29 mouse cellular contexts compared by ENCODE assay signal in genomic region chr14:78431406-78431805, GRCm38 (mm10).
DNase-seq lines count a peak whose midpoint lies in the region; ATAC-seq and TF ChIP-seq lines count a peak whose summit lies in the region.
"Had no signal": no experiment of that assay in that cellular context is flagged by ENCODE, and none has a peak within 500 bp of the region (broad histone marks: within the 10 kb centered on the region; RNA-seq: fewer than 3 reads in every experiment).

No protein-coding gene starts in this region.

- TF ChIP-seq CTCF in olfactory bulb, adult 2 months (IDR thresholded peaks at IDR 0.05; ENCODE audit: insufficient read depth, low read depth, low read length): no peak

- DNase-seq in heart, adult 11 months: peak; percentile 39
- no peak for DNase-seq in heart, adult 9 months (ENCODE audit: low spot score in 2 of 2)
- DNase-seq in left cerebral cortex, postnatal 25 days (ENCODE audit: low spot score in 2 of 2): peak; percentile 17 to 23
- no peak for DNase-seq in left cerebral cortex, adult 8-10 months (ENCODE audit: low spot score in 2 of 2)
- DNase-seq in brain, adult 2 months (ENCODE audit: low read depth, low spot score): peak; percentile 70
- DNase-seq in kidney, adult 8-10 months: no peak
- DNase-seq: adrenal gland, postnatal 25 days; cerebellum, adult 18-20 months; cerebellum, postnatal 10 days; gastrocnemius, postnatal 36 days; heart, adult 2 months; heart, postnatal 10 days; kidney, adult 11 months; kidney, postnatal 25 days; liver, embryonic 13.5 days; lung, adult 18-20 months; right cerebral cortex, postnatal 14 days had no signal

- peak overlapping the region; percentile 33; the same call in 1 of the 2 replicates for H3K27ac ChIP-seq in olfactory bulb, adult 2 months (ENCODE audit: insufficient read depth, low read depth, low read length)
- H3K27ac ChIP-seq in liver, embryonic 12.5 days: no peak overlapping the region
- H3K27ac ChIP-seq: embryonic facial prominence, embryonic 13.5 days; forebrain, embryonic 10.5 days; forebrain, embryonic 15.5 days; heart, adult 2 months; heart, embryonic 13.5 days; hindbrain, embryonic 15.5 days; kidney, embryonic 15.5 days; liver, embryonic 13.5 days; macrophage; midbrain, embryonic 15.5 days; stomach, embryonic 15.5 days had no signal

- H3K9me3 ChIP-seq in liver, embryonic 12.5 days (replicated peaks): no peaks in the 10 kb centered on the region
- H3K9me3 ChIP-seq: embryonic facial prominence, embryonic 13.5 days; forebrain, embryonic 10.5 days; forebrain, embryonic 15.5 days; hindbrain, embryonic 15.5 days; kidney, embryonic 15.5 days; liver, embryonic 13.5 days; midbrain, embryonic 15.5 days; stomach, embryonic 15.5 days had no signal

- no peak overlapping the region for H3K9ac ChIP-seq in liver, embryonic 12.5 days
- H3K9ac ChIP-seq: embryonic facial prominence, embryonic 13.5 days; forebrain, embryonic 15.5 days; heart, embryonic 13.5 days; hindbrain, embryonic 15.5 days; kidney, embryonic 15.5 days; liver, embryonic 13.5 days; midbrain, embryonic 15.5 days; stomach, embryonic 15.5 days had no signal

- ATAC-seq in liver, embryonic 12.5 days: no peak
- ATAC-seq: forebrain, embryonic 15.5 days; lung, postnatal 0 days; midbrain, embryonic 15.5 days had no signal

- 32% methylated on average over 3 of the region's 3 CpGs for WGBS in olfactory bulb, adult 2 months
- WGBS in liver, embryonic 12.5 days (ENCODE audit: insufficient replicate concordance): 69% methylated on average over 3 of the region's 3 CpGs

- H3K4me1 ChIP-seq in olfactory bulb, adult 2 months (ENCODE audit: control insufficient read depth, insufficient read depth, low read length): peaks cover 11% of the 10 kb centered on the region
- 0 out of 2 replicates have a peak, but pooled peaks cover 3% of the 10 kb centered on the region for H3K4me1 ChIP-seq in liver, embryonic 12.5 days
- H3K4me1 ChIP-seq: forebrain, embryonic 15.5 days; heart, embryonic 13.5 days; hindbrain, embryonic 15.5 days; liver, embryonic 13.5 days; stomach, embryonic 15.5 days had no signal

- H3K4me2 ChIP-seq in liver, embryonic 12.5 days: no peak overlapping the region
- H3K4me2 ChIP-seq: embryonic facial prominence, embryonic 13.5 days; forebrain, embryonic 15.5 days; heart, embryonic 13.5 days; hindbrain, embryonic 15.5 days; kidney, embryonic 15.5 days; liver, embryonic 13.5 days; midbrain, embryonic 15.5 days; stomach, embryonic 15.5 days had no signal

- intact Hi-C loops in left cerebral cortex, postnatal 25 days (cut with DNase I): no loop called here

- H3K36me3 ChIP-seq in liver, embryonic 12.5 days: no peaks in the 10 kb centered on the region
- H3K36me3 ChIP-seq: embryonic facial prominence, embryonic 13.5 days; forebrain, embryonic 10.5 days; forebrain, embryonic 15.5 days; heart, embryonic 13.5 days; hindbrain, embryonic 15.5 days; kidney, embryonic 15.5 days; liver, embryonic 13.5 days; midbrain, embryonic 15.5 days; stomach, embryonic 15.5 days had no signal

- no peaks in the 10 kb centered on the region for H3K27me3 ChIP-seq in liver, embryonic 12.5 days (replicated peaks)
- H3K27me3 ChIP-seq: embryonic facial prominence, embryonic 13.5 days; forebrain, embryonic 15.5 days; heart, embryonic 13.5 days; hindbrain, embryonic 15.5 days; kidney, embryonic 15.5 days; liver, embryonic 13.5 days; midbrain, embryonic 15.5 days; stomach, embryonic 15.5 days had no signal

- H3K4me3 ChIP-seq in olfactory bulb, adult 2 months (ENCODE audit: insufficient read depth, low read depth, low read length): no peak overlapping the region
- no peak overlapping the region for H3K4me3 ChIP-seq in liver, embryonic 12.5 days
- H3K4me3 ChIP-seq: embryonic facial prominence, embryonic 13.5 days; forebrain, embryonic 10.5 days; forebrain, embryonic 15.5 days; heart, adult 2 months; heart, embryonic 13.5 days; hindbrain, embryonic 15.5 days; kidney, embryonic 15.5 days; liver, embryonic 13.5 days; midbrain, embryonic 15.5 days; stomach, embryonic 15.5 days had no signal

- TF ChIP-seq POLR2A in olfactory bulb, adult 2 months (IDR thresholded peaks at IDR 0.05; ENCODE audit: insufficient read depth, low read depth, low read length): no peak

Comparison
In these comparisons a context has a peak if more than half of its experiments do, and no peak if none do; other contexts are left out.
1. DNase-seq: peak in heart, adult 11 months (single experiment), left cerebral cortex, postnatal 25 days (2 of 2) and brain, adult 2 months (single experiment); none in heart, adult 9 months (0 of 2), left cerebral cortex, adult 8-10 months (0 of 2) and kidney, adult 8-10 months (0 of 2).